Mouse (Mus musculus) fibroblast of lung, adult 2 months (primary cell): ENCODE measurements around the gene Ctsz.
A peak's percentile ranks its signal among the peaks of the same experiment; 100 is the strongest.

Source experiments
- DNase-seq: peaks from one replicate; pipeline ENCODE4 v3.0.0-alpha.2; 2011; ENCODE audit warnings: low read depth

Ctsz gene

DNA sequence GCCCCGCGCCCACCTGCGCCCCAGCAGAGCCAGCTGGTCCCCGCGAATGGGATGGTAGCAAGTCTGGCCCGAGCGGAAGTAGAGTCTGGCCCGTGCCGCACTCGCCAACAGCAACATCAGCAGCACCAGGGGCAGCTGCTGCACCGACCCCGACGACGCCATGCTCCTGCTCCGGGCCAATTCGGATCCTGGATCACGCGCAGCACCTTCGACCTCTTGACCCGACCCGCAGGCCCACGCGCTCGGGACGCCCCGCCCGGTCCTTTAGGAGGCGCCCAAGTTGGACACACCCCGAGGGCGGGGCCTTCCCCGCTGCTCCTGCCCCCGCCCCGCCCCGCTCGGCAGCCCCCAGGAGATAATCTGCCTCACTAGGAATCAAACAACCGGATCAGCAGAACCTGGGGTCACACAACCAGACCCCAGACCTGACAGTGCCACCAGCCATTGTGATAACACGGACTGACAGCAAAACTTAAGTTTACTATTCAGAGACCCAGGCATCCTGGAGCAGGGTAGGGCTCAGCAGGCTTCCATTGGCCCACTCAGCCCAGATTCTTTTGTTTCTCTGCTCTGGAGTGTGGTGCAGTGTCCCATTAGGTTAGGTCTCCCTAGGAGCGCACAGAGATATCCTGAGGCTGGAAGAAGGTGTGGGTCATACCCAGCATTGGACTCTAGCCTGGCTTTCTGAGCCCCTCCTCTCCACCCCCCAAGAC lies at the start of gene Ctsz:
TSS of gene Ctsz (minus strand) at position 303 of the 713 bp plus-strand sequence.
- no peak for DNase-seq

DNA sequence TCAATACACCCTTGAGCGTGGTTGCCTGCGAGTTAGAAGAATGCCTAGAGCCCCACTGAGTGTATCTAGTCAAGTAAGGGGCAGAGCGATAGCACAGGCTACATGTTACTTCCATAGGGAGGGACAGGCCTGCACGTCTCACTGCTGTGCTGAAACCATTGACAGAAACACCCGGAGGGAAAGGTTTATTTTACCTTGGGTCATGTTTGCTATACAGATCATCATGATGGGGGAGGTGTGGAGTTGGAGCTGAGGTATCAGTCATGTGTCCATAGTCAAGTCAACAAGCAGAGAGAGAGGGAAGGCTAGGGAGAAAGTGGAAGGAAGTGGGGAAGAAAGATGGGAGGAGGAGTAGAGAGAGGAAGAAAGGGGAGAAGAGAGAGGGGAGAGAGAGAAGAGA lies 48.2 kb upstream of the Ctsz start:
- DNase-seq = no peak

DNA sequence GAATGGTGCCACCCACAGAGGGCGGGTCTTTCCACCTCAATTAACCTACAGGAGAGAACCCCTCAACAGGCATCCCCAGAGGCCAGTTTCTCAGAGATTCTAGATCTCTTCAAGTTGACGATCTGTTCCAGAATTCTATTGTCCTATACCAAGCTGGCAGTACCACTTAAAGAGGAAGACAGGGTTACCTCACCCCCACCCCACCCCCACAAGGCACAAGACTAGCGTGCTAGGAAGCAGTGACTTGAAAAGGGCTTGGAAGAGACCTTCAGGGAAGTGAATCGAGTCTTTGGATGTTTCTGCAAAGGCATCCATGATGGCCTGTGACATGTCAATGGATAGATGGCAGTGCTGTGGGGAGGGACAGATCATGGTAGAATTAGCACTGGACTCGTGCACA lies 39.9 kb upstream of the Ctsz start:
- no peak for DNase-seq

DNA sequence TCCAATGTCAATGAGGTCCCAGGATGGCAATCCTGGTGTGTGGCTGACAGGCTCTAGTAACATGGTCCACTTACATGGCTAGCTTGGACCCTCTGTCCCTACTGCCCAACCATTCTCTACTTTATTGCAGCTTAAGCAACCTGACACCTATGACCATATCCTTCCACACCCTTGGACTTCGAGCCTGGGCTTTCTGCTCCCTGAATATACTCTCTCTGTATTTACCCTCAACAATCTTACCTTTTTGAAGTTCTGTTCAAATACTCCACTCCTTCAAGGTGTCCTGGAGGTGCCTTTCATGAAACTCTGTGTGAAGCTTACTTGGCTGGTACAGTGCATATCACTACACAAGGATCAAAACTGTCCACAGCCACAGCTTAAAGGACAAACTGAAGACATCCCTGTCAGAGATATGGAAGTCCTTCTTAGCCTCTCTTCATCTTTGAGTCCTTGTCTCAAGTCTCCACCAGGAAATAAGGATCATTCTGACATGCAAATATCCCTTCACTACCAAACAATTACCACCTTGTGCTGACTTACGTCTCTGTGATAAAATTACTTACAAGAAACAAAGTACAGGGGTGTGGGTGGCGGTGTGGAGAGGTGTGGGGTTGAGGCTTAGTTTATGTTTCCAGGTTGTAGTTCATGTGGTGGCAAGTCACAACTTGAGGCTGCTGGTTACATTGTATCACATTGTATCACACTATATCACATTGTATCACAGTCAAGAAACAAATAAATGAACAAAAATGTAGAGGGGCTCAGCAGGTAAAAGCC lies 38.9 kb upstream of the Ctsz start:
- DNase-seq = no peak

DNA sequence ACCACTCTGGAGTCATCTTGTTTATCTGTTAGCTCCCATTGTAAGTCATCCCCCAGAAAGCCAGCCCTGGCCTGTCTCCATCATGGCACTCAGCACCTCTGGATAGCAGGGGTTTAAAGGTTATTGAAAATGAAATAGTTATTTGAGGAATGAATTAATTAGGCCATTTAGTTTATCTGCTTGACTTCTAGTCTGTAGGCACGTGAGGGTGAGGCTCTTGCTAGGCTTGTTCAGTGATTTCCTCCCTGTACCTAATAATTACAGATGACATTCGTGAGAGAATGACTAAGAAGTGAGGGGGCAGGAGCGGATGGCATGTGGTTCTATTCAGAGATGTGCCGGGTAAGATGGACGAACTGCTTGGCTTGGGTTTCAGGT lies 34.7 kb upstream of the Ctsz start:
- no peak for DNase-seq

DNA sequence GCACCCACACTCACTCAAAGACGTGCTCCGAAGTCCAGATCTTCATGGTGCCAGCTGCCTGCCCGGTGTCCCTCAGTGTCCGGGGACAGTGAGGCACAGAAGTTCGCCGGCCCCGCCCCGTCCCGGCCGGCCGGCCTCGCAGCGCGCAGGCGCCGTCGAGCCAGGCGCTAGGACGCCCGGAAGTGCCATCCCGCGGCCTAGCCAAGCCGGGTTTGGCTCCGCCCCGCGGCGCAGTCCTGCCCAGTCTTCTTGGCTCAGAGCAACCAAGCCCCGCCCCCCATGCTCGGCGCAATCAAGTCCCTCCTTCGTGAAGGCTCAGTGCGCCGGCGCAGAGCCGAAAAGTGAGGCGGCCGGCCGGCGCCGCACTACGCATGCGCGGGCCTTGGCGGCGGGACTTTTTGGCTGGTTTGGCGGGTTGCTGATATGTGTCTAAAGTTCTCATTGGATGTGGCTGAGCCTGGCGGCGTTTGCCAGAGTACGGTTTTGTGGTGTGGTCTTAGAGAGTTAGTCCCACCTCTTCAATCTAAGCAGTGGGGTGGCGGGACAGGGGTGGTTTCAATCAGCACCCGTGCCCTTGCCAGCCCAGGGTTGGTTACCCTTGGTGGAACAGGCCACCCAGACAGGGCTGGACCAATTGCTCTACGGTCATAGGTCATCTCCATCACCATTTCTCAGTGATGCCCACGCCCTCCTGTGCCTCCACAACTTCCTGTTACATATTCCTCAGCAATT lies 34.1 kb upstream of the Ctsz start, which contains the start of gene Prelid3b:
TSS of gene Prelid3b (minus strand) at position 264 of the 732 bp plus-strand sequence.
- DNase-seq = peak; percentile 94

DNA sequence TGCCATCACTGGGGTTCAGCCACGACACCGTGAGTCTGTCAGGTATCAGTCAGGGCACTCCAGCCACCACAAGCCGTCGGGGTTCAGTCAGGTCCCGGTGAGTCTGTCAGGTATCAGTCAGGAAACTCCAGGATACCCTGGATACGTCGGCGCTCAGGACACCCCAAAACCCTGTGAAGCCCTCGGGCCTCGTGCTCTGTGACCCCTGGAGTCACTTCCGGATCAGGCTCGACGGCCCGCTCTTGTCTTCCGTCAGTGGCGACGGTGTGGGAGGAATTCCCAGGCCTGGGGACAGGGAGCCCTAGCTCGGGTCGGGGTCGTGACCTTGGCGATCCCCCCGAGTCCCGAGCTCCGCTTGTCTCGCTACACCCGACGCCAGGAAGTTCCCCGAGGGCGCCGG lies 33.6 kb upstream of the Ctsz start:
- no peak for DNase-seq

DNA sequence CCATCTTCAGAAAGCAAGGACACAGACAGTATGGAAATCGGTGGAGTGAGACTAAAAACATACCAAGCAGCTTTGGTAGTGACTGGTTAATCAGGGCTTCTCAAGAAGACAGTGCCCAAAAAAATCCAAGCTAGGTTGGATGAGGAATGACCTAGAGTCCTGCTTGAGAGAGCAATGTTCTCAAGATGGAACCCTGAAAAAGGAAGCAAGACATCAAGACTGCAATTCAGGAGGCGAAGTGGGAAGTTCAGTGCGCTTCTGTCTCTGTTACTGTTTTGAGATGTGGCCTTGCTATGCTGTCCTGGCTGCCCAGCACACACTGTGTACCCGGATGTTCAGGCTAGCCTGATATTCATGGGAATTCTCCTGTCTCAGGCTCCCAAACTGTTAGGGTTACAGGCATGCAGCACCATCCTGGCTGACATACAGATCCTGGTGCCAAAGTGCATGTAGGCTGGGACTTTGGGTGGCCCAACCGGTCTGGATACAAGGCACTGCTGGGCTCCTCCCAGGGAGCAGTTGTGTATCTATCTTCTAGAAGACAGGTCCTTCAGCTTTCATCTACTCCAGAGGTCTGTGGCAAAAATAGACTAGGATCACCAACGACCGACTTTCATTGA lies 32.1 kb upstream of the Ctsz start:
- DNase-seq = no peak

DNA sequence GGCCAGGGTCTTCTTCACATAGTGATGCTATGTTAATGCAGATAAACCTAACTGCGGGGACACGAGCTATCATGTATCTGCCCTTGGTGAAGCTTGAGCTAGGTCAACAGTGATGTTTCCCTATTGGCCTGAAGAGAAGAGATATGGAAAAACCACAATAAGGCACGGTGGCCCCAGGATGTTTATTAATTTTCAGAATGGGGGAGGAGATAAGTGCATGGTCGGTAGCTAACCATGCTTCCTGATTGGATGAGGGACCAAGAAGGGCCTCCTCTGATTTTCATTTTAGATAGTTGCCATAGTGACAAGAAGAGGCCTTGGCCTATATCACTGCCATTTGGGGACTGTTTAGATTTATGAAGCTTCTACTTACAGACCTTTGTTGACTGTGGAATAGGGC lies 31.5 kb upstream of the Ctsz start:
- DNase-seq = no peak

DNA sequence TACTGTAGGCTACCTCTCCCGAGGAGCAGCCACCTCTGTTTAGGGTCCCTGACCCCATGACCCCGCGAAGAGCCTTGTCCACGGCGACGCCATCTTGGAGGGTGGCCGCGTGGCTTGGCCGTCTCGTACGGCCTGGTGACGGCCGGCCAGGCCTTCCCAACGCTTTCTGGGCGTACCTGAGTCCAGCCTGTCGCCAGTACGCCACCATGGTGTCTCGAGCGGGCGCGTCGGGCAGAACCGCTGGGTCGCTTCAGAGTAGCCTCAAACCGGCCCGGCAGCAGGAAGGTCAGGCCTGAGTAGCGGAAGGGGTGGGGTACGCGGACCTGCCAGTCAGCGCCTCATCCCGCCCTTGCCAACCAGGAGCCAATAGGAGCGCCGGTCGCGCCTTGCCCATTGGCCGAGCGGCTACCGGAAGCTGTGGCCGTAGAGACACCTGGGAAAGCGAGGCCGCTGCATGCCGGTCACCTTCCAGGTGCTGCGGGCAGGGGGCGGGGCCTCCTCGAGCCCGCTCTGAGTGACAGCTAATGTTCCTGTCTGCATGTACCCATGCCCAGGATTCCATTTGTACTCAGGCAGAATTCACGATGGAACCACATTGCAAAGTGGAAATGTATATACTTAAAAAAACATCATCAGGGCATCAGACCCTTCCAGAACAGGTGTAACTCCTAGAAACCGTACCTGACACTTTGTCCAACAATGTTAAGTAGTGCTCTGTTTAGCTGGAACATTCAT lies 25.1 kb upstream of the Ctsz start, which contains the start of gene Atp5e:
TSS of gene Atp5e (minus strand) at position 317 of the 735 bp plus-strand sequence.
- peak; percentile 81 for DNase-seq

DNA sequence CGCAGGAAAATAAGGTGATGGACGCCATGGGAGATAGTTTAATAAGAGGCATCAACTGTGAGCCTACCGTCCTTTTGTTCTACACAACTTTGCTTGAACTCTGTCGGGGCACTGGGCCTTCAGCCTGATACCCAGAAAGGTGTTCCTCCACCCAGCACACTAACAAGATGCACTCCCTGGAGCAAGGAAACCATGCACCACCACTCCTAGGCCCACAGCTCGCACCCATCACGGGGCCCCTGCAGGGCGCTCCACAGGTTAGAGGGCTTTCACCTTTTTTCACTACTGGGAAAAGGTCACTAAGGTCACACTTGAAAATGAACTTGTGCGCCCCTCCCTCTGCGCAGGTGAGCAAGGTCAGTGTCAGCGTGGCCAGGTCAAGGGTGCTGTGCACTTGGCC lies 24.5 kb upstream of the Ctsz start:
- no peak for DNase-seq

DNA sequence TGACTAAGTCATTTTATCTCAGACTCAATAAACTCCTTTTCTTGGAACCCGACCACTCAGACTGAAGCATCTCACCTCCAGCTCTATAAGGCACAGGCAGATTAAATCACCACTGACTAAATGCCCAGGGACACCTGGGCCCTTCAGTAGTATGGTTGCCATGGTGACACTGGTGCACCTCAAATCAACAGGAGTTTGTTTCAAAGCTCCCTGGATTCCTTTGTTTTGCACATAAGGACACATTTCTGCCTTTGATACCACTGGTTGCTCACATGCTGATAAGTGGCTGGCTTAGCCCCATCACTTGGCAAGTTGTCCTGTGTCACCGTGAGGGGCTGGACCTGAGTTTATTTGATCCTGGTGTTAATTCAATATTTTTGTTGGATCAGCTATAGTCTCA lies 20.5 kb upstream of the Ctsz start:
- DNase-seq = no peak

DNA sequence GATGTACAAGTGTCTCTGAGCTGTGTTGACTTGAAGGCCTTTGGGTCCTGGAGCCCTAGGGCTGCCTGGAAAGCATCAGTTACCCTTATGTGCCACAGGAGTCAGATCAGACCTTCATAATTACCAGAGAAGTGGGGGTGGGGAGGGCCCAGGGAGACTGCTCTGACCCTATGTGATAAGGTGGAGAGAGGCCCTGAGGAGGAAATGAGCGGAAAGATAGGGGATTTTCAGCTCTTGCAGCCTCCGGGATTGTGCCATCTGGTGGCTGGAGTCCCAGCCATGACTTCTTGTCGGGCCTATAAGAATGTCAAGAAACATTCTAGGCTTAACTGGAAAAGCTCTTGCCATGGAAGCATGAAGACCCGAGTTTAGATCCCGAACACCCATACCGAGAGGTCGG lies 14.8 kb upstream of the Ctsz start:
- DNase-seq = no peak

DNA sequence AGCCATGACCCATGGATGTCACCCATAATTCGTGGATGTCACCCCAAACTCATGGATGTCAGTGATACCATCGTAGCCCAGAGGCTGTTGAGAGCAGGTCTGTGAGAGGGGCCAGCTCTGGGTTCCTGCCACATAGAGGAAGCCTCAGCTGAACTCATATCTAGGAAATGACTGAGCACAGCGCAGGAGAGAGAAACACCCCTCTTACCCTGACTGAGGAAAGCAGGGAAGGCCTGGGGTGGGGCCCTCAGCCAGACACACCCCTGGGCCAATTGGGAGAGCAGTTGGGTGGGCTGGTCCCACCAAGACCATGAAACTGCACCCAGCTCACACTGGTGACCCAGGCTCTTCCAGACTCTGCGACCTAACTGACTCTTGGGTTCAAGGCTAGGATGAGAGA lies 11.5 kb upstream of the Ctsz start, which contains the start of gene Tubb1:
TSS of gene Tubb1 (plus strand) at position 343 of the 400 bp plus-strand sequence.
- no peak for DNase-seq

DNA sequence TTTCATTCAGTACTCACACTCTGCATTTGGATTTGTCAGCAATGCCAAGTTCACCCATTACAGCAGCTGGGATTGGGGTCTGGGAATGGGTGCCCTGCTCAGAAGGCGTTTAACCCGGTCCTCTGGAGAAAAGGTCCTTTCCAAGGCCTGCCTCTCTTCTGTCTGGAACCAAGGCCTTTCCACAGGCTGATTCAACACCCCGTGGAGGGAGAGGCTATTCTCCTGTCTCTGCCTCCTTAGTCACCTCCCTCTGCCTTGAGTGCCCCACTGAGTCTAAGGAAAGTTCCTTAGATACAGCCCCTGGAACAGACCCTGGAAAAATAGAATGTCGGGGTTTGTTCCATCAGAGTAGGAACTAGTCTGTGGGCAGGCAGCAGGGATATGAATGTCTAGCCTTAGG lies 9.6 kb upstream of the Ctsz start:
- no peak for DNase-seq

DNA sequence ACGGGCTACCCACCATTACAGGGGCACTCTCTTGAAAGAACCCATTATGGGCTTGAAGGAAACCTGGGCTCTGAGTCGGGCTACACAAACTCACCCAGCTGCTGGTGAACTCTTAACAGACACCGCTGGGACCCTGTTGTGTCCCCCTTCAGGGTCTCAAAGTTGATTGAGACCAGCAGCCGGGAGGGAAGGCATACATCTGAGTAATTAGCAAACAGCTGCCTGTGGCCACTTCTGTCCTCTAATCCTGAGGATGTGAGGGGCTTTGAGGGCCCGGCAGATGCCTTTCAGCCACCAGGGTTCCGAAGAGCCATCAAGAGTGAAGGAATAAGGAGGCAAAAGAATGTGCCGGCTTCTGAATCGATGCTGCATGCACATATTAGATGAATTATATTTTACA lies 8.1 kb upstream of the Ctsz start:
- no peak for DNase-seq

DNA sequence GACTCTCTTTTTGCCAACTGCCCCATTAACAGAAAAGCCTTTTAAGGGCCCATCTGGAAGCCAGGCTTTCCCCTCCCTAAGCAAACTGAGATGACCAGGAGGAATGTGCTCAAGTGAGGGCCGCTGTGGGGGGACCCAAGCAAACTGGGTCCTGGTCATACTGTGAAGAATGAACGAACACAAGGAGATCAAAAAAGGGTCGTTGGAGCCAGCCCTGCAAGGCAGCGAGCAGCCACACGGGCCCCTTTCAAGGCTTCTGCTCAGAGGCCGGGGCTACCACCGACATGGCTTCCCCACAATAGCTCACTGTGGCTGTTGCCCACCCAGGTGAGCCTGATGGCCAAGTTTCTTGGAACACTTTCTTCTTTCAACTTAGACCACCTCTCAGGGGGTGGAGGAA lies 7.7 kb upstream of the Ctsz start:
- DNase-seq = no peak

DNA sequence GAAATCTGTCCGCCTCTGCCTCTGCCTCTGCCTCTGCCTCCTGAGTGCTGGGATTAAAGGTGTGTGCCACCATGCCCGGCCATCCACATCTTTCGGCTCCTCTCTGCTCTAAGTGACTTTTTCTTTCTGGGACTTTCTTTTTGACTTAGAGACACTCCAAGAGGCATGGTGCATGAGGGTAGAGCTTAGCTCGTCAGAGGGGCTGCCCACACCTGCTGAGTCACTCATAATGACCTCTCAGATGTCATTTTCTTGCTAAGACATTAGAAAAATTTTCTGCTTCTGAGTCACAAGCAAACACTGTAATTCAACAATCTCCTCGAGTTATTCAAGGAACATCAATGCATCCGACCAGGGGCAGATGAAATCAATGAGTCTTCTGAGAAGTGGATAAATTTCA lies 6.2 kb upstream of the Ctsz start:
- DNase-seq = no peak

DNA sequence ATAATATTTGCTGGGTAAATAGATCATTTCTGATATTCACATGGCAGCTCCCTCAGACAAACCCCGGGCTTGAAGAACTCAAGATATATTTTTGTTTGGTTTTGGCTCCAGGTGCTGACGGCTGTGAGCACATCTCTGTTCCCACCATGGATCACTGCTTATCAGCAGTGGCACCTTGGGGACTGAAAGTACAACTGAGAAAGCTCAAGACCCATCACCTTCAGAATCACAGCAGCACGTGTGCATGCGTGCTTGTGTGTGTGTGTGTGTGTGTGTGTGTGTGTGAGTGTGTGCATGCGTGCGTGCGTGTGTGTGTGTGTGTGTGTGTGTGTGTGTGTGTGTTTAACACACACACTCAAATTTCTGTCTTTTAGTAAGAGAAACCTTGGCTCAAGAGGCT lies 5.5 kb upstream of the Ctsz start:
- DNase-seq = no peak

DNA sequence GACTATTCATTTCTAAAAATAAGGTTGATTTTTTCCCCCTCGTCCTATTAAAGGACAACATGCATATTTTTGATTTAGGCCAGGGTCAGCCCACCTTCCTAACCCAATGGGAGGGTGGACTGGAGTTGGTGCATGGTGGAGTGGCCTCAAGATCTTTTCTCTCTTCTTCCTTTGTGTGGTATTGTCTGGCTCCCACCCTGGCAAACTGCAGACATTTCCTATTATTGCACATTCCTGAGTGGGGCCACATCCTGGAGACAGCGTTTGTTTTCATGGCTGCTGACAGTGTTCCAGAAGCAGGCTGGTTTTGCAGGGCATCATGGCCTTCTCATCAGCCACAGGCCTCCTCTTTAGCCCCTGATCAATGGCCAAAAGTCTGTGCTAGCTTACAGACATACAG lies 4.2 kb upstream of the Ctsz start:
- no peak for DNase-seq

DNA sequence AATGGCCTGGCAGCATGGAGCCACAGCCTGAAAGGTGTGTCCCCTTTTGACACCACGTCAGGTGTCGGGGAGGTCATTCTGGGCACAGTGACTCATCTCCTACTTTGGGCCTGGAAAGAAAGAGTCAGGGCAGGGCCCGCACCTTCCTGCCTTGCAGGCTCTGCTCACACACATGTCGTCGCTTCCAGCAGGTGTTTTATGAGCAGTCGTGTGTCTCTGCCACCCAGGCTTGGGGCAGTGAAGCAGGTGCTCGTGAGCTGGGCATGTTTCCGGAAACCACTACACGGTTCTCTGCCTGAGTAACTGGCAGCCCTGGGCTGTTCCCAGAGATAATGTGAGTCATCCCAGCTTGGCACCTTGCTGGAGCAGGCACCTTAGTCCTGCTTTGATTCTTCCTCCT lies 3.6 kb upstream of the Ctsz start:
- no peak for DNase-seq

DNA sequence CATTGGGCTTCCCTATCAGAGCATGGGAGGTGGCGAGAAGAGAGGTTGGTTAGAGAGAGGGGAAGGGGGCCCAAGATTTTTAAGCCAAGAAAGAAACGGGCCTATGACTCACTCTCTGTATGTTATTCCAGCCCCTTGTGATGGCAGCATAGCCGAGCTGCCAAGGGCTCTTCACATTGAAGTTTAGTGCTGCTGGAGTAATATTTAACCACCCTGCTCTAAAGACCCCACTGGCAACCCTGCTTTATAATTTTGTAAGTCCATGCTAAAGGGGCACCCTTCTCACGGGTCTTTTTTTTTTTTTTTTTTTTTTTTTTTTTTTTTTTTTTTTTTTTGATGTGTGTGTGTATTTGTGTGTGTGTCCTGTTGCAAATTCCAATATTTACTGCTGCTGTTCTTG lies 3.1 kb upstream of the Ctsz start:
- DNase-seq = no peak
